Mouse (Mus musculus) heart, adult 9 months (tissue): ENCODE measurements around the gene Cyp46a1.
A peak's percentile ranks its signal among the peaks of the same experiment; 100 is the strongest.

Source experiments
- DNase-seq, 2 experiments: peaks; one replicate each; pipeline ENCODE4 v3.0.0; 2022; ENCODE audit warnings: low spot score in 2 of 2

The Cyp46a1 gene

GRCm38 (mm10) chr12:108333895-108334445 is at the start of gene Cyp46a1:
Gene Cyp46a1 (plus strand): TSS chr12:108334381.
- DNase-seq = peak; percentile 99 to 100

GRCm38 (mm10) chr12:108284455-108285224 is 49.5 kb upstream of the Cyp46a1 start:
- no peak for DNase-seq

DNA sequence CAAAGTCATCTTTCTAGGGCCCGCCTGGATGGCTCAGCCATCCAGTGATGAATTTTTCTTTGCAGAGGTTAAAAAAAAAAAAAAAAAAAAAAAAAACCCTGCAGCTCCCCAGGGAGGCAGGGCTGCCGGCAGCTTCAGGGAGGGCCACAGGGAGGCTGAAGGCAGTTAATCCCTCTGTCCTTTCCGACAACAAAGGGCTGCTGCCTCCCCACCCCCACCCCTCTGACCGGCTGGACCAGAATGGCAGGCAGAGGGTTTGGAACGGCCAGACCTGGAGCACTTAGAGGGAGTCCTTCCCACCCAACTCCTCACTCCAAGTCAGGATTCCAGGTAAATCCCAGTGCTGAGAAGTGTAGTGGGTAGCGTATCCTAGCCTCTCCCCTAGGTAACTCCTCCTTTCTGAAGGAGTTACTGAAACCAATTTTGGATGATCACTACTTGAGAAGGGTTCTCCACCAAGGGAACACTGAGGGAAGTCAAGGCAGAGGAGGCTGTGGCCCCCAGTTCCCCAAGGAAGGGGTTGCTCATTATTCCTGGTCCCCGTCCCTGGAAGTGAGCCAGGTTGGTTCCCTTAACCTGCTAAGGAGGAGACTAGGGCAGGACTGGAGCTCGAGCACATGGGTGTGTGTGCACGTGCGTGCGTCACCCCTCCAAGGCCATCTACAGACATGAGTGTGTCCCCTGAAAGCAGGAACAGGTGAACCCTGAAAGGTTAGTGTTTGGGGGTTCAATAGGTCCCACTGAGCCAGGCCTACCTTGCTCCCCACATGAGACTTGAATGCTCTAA is 48.8 kb upstream of the Cyp46a1 start:
- no peak for DNase-seq

DNA sequence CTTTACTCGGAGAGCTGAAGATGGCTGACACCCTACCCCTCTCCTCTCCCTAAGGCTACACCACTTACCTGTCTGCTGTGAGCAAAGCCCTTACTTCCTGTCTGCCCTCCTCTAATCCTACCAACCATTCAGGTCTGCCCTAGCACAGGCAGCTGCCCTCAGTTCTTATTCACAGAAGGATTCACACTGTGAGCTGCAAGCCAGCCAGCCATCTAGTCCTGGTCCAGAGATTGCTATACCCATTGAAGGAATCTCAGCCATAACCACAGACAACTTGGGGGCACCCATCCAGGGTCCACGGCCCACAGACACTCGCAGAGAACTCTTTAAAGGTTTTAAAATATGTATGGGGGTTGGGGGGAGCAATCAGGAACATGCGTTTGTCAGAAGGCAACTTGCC is 47.8 kb upstream of the Cyp46a1 start:
- no peak for DNase-seq

DNA sequence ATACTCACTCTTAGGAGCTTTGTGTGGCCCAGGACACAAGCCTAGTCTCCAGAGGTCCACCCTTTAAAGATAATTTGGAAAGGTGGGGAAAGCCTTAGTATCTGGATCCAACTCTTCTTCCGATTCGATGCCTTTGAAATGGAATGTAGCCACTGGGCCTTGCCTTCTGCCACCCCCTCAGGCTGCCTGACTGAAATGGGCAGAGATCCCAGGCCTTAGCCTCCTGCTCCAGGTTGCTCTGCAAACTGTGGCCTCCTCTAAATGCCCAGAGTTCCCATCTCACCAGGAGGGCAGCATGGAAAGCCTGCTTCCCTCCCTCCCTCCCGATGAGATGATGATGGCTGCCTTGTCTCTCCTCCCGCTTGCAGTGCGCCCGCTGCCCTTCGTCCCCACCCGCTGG is 47.2 kb upstream of the Cyp46a1 start:
- DNase-seq = no peak

DNA sequence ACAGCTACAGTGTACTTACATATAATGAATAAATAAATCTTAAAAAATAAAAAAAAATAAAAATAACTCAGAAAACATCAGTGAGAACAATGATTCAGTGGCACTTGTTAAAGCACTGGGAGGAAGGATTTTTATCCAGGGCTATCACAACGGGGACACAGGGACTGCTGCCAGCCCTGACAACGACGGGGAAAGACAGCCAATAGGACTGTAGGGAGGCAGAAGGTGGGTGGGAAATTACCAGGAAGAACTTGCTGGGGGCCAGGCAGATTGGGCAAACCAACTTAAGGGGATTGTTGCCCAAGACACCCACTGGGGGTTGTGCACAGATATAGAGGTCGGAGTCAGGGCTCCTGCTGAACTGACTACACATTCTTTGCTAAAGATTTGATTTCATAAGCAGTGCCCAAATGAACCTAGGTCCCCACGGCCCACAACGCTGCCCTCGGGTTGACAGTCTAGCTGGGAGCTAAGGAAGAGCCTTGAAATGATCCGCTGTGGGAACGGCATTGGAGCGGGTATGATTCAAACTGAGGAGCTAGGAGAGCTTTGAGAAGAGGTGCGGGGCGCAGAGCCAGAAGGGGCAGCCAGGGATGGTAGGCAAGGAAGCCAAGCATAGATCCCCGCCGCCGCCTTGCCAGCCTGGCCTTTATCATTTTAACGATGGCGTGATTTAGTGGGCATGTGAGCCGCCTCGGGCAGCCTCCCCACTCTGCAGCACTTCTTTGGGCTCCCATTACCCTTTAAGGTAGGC is 45.9 kb upstream of the Cyp46a1 start:
- DNase-seq = no peak

DNA sequence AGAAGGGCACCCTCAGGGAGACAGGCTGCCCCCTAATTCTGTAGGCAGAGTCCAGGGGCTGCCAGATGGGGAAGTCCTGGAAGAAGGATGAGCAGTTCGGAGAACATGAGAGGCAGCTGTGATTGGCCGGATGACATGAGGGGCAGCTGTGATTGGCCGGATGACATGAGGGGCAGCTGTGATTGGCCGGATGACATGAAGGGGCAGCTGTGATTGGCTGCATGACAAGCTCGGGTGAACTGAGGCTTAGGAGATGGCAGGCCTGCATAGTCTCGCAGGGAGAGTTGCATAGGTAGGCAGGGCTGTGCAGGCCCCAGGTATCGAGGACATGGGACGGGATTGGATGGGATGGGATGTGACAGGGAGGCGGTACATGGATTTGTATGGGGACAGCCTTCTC is 41.8 kb upstream of the Cyp46a1 start:
- no peak for DNase-seq

DNA sequence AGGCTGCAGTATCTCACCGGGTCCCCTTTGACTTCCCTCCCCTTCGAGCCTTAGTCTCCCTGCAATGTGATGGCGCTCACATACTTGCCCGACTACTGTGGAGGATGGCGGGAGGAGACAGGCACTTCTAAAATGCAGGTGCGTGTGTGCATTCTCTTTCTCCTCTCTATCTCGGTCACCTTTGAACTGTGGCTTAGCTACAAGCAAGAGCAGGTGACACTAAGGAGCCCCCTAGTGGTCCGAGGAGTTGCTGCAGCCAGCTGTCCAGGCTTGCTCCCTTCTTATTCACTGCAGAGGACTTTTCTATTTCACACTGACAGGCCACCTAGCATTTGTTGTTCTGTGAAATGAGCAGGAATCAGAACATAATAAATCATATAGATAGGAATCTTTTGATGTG is 41.2 kb upstream of the Cyp46a1 start:
- peak in 1 of 2 experiments; percentile 68 for DNase-seq

DNA sequence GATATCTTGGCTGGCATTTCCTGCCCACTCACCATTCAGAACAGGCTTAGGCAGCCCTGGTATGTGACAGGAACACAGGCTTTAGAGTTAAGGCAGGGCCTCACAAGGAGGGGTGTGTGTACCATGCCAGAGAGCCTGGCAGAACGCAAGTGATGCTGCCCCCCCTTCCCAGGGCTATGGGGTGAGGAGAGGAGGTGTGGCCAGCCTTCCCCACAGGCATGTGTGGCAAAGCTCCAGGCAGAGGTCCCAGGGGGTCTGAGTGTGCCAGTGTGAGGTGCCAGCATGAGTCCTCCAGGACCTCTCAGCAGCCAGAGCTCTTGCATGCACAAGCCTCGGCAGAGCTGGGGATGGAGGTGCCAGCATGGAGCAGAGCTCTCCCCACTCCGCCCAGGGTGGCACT is 39.6 kb upstream of the Cyp46a1 start:
- no peak for DNase-seq

GRCm38 (mm10) chr12:108297033-108297432 is 37.1 kb upstream of the Cyp46a1 start:
- DNase-seq = no peak

- no peak for DNase-seq
Observed at GRCm38 (mm10) chr12:108301006-108301405, 33.2 kb upstream of the Cyp46a1 start.

- DNase-seq = peak; percentile 51
Observed at GRCm38 (mm10) chr12:108303778-108304365, 30.3 kb upstream of the Cyp46a1 start.

DNA sequence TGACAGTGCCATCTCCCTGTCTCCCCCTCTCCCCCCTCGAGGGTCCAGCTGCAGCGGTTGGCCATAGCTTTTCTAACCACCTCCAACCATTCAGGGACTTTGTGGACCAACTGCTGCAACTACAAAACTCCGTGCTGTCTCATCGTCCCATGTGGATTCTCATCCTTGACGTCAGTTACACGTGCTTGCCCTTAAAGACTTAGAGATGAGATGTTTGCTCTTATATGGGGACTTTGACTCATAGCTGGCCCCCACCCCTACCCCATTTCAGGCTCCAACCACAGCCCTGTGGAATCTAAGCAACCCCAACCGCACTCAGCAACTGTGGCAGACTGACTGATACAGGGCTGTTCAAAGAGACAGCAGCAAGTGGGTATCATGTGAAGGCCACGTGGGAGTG is 29.0 kb upstream of the Cyp46a1 start:
- DNase-seq = no peak

DNA sequence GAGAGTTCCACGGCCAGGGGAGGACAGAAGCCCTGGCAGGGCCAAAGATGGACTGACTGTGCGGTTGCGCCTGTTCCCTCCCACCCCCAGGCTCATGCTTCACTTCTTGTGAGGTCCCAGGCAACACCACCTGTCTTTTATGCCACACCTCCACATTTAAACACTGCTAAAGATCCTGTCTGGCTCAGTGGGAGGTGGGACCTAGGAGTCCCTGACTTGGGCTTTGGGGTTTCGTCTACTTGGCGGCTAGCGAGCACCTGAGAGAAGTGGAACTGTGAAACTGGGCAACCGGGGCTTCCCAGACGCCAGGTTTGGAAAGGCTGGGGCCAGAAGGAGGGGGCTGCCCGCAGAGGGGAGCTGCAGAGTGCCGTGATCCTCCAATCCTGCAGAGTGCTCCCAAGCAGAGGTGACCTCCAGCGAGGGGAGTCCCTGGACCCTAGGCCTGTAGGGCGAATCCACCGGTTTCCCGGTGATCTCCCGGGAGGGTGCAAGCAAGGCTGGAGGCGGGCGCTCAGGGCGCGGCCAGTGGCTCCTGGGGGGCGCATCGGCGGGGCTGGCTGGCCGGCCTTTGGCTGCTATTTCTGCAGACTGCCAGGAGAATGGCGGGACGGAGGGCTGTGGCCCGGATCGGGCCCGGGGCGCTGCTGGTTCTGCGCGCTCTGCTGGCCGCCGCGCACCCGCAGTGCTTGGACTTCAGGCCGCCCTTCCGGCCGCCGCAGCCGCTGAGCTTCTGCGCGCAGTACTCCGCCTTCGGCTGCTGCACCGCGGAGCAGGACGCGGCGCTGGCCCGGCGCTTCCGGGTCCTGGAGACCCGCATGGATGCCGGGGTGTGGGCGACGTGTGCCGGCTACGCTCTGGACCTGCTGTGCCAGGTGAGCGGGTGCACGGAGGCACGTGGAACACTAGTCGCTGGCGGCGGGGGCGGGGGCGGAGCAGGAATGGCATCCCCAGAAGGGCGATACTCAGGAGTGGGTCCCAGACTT is 28.1 kb upstream of the Cyp46a1 start, which contains the start of gene Hhipl1:
Gene Hhipl1, plus strand, starts transcription at position 459 of the 983 bp plus-strand sequence.
- peak; percentile 33 to 55 for DNase-seq

- peak in 1 of 2 experiments; percentile 38 for DNase-seq
Observed at GRCm38 (mm10) chr12:108307553-108307952, 26.6 kb upstream of the Cyp46a1 start.

DNA sequence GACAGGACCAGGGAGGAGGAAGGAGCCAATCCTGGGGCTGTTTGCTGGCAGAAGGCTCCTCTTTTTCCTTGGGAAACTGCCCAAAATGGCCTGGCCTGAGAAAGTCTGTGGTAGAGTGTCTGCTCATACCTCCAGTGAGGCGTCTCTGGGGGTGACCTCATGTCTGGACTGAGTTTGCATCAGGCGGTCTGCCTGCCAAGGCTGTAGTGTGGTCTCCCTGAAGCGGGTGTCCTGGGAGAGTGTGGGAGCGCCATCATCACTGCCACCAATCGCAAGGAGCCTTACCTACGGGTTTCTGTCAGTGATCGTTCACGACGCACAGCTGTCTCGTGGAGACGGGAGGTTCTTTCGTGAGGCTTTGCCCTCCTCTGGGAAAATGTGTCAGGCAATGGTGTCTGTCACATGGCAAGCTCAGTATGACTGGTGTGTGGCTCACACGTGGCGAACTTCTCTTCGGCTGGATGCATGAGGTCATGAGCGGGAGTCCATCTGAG is 25.8 kb upstream of the Cyp46a1 start:
- peak; percentile 80 to 84 for DNase-seq

DNA sequence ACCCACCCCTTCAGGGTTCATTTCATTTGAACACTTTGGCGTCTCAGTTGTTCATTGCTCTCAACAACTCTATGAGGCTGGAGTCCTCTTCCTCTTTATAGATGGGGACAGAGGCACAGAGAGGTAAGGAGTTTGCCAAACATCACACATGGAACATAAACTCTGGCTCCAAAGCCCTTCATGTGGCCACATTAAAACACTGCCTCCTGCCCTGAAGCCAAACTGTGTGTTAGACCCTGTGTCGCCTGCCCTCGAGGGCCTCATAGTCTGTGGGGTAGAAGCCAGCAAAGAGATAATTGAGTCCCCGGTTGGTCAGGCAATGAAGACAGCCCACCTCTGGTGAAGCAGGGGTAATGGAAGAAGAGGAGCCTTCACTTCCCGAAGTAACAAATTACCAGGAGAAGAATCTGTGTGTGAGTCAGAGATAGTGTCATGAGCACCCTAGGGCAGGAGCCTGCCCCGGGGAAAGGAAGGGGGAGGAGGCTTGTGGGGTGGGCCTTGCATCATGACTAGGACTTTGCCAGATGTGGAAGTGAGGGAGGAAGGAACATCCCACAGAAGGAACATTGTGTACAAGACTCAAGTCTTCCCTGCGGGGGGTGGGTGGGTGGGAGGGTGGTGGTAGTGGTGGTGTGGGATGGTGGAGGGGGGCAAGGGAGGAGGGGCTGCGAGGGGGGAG is 24.9 kb upstream of the Cyp46a1 start:
- DNase-seq = peak; percentile 75 to 83

DNA sequence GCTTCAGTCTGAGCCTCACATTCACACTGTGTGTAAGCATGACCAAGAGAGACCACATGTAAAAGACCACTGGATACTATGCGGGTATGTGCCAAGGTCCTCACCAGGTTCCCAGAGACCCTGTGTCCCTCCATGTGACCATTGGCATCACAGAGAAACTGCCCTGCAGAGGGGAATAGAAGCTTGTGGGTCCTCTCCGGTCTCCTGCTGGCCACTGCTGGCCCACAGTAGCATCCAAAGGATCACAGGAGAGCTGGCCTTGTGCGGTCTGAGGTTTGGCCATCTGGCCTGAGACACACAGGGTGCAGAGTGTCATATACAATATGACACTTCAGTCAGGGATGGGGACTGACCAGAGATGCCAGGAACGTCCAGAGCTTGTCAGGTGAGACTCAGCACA is 24.1 kb upstream of the Cyp46a1 start:
- DNase-seq = no peak

- DNase-seq = no peak
Observed at GRCm38 (mm10) chr12:108310456-108311027, 23.6 kb upstream of the Cyp46a1 start.
